Mouse (Mus musculus): ENCODE data around the gene 6430628N08Rik. TPM values are rescaled to one million over a fixed set of nuclear protein-coding genes. Genes with fewer than 3 reads are reported as not detected.
A peak's percentile ranks its signal among the peaks of the same experiment; 100 is the strongest.

The 6430628N08Rik gene
- not detected in 2 replicates for polyA plus RNA-seq (2014; fragmentation: Nextera tagmentation; extraction: Ambion mirVana)

DNA sequence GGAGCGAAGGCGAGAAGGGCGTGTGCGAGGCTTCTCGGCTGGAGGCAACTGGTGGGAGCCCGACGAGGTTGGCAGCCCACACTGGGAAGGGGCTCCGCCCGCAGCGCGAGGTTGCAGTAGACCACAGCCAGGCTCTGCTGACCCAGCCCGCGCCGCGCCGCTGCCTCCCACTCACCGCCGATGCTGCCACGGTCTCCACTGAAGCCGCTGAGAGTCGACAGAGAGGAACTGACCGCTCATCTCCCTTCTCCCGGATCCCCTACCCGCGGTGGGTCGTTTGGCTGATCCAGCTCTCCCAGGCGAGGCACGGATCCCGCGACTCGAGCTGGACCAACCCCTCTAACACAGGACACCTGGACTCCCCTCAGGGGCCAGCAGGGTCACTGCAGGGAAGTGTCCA, at the start of gene 6430628N08Rik:
TSS of gene 6430628N08Rik (plus strand) at position 113 of the 400 bp plus-strand sequence.
- H3K27me3 ChIP-seq (ENCODE audit: control insufficient read depth, insufficient read depth, low read length): peaks cover 19% of the 10 kb centered on the region
- WGBS: under 1% methylated on average over 31 of the region's 31 CpGs
- H3K36me3 ChIP-seq (ENCODE audit: control insufficient read depth, insufficient read depth, low read length): no peaks in the 10 kb centered on the region
- no peaks in the 10 kb centered on the region for H3K9me3 ChIP-seq (ENCODE audit: control insufficient read depth, low read length)
- peak within 1 kb of the TSS; percentile 33 for H3K4me3 ChIP-seq (ENCODE audit: low read length)
- peaks cover 9% of the 10 kb centered on the region; the same call in 1 of the 2 replicates for H3K4me1 ChIP-seq (ENCODE audit: control insufficient read depth, insufficient read depth, low read length)
- no peak within 1 kb of the TSS; the same call in 1 of the 2 replicates for H3K9ac ChIP-seq (ENCODE audit: low read depth, low read length)
- H3K4me2 ChIP-seq (replicated peaks; ENCODE audit: low read depth, low read length): peak within 1 kb of the TSS; percentile 58
- H3K27ac ChIP-seq (ENCODE audit: low read depth, low read length): no peak within 1 kb of the TSS
- peak; percentile 72 for ATAC-seq (ENCODE audit: low FRiP score, low TSS enrichment)

DNA sequence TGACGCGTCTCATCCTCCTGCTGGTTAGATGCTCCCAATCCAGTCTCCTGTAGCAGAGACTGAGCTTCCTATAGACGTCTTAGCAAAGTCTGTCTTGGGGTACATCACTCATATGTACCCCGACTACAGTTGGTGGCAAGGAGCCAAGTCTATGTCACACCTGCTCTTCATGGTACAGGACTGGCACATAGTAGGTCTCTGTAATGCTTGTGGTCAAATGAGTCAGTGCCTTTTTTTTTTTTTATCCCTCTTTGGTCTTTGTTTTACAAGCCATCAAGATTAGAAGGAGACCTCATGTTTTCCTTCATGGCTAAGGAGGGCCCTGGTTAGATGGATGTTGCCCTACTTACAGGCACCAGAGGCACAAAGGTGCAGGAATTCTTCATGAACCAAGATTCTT, 49.6 kb upstream of the 6430628N08Rik start:
- Histone ChIP-seq H3K36me3 (ENCODE audit: control insufficient read depth, insufficient read depth, low read length) (no peaks in the 10 kb centered on the region), H3K9ac (ENCODE audit: low read depth, low read length) (no peak overlapping the region), H3K4me1 (ENCODE audit: control insufficient read depth, insufficient read depth, low read length) (peaks cover 8% of the 10 kb centered on the region), H3K4me2 (replicated peaks; ENCODE audit: low read depth, low read length) (no peak overlapping the region), H3K9me3 (ENCODE audit: control insufficient read depth, low read length) (no peaks in the 10 kb centered on the region), H3K27ac (ENCODE audit: low read depth, low read length) (no peak overlapping the region), H3K27me3 (ENCODE audit: control insufficient read depth, insufficient read depth, low read length) (no peaks in the 10 kb centered on the region), H3K4me3 (ENCODE audit: low read length) (no peak overlapping the region)
- ATAC-seq (ENCODE audit: low FRiP score, low TSS enrichment): no peak
- WGBS: 94% methylated on average over 4 of the region's 4 CpGs

DNA sequence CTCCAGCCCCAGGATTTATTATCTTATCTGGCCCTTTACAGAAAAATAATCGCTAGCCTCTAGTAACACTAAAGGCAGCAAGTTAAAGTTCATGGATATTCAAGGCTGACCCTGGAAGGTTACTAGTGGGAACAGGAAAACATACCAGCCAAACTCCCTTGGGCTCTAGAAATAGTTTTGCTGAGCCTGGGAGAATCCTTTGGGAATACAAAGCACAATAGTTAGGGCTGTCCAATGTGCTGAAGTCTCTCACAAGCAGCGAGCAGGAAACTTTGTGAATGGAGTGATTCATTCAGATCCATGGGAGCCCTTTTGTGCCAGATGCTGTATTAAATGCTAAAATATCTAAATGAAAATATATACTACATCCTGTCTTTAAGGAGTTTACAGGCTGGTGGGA, 43.8 kb upstream of the 6430628N08Rik start:
- Histone ChIP-seq H3K9me3 (ENCODE audit: control insufficient read depth, low read length) (no peaks in the 10 kb centered on the region), H3K27ac (ENCODE audit: low read depth, low read length) (no peak overlapping the region), H3K4me3 (ENCODE audit: low read length) (no peak overlapping the region), H3K9ac (ENCODE audit: low read depth, low read length) (no peak overlapping the region), H3K4me2 (replicated peaks; ENCODE audit: low read depth, low read length) (no peak overlapping the region), H3K36me3 (ENCODE audit: control insufficient read depth, insufficient read depth, low read length) (peaks cover 10% of the 10 kb centered on the region; the same call in 1 of the 2 replicates), H3K27me3 (ENCODE audit: control insufficient read depth, insufficient read depth, low read length) (no peaks in the 10 kb centered on the region), H3K4me1 (ENCODE audit: control insufficient read depth, insufficient read depth, low read length) (no peaks in the 10 kb centered on the region)
- WGBS: 61% methylated on average over 2 of the region's 2 CpGs
- no peak for ATAC-seq (ENCODE audit: low FRiP score, low TSS enrichment)

DNA sequence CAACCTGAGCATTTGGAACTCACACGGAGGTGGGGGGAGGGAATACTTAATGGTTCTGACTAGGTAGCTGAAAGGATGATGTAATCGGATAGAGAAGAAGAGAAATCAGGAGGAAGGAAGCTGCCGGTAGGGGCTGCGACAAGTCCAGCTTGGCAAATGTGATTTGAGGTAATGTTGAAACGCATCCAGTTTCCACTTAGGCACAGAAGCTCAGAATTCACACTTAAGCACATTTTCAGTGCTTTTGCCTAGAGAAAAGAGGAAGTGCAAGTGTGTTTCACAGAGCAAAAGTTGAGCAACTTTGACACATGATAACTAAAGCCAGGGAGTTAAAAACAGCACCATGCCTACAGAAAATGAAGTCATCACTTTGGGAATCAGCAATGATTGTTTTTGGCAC, 43.1 kb upstream of the 6430628N08Rik start:
- Histone ChIP-seq H3K4me2 (replicated peaks; ENCODE audit: low read depth, low read length) (no peak overlapping the region), H3K4me1 (ENCODE audit: control insufficient read depth, insufficient read depth, low read length) (no peaks in the 10 kb centered on the region), H3K27me3 (ENCODE audit: control insufficient read depth, insufficient read depth, low read length) (no peaks in the 10 kb centered on the region), H3K4me3 (ENCODE audit: low read length) (no peak overlapping the region), H3K27ac (ENCODE audit: low read depth, low read length) (no peak overlapping the region), H3K9ac (ENCODE audit: low read depth, low read length) (no peak overlapping the region), H3K9me3 (ENCODE audit: control insufficient read depth, low read length) (no peaks in the 10 kb centered on the region), H3K36me3 (ENCODE audit: control insufficient read depth, insufficient read depth, low read length) (peaks cover 10% of the 10 kb centered on the region; the same call in 1 of the 2 replicates)
- ATAC-seq (ENCODE audit: low FRiP score, low TSS enrichment): no peak
- WGBS: 69% methylated on average over 5 of the region's 5 CpGs

DNA sequence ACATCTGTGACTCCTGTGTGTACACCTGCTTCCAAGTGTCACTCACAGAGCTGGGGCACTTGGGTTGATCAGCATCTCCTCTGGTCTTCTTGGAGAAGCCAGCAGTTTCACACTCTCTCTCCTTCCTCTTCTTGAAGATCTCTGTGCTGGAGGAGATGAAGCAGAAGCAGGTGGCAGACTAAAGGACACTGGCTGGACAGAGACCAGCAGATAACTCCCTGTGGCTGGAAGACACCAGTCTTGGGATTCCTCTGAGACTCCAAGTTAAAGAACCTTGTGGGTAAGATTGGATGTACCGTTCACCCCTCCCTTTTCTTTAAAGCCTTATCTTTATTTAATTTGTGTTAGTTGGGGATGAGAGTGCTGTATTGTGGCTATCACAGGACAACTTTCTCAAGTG, 42.4 kb upstream of the 6430628N08Rik start:
- H3K4me3 ChIP-seq (ENCODE audit: low read length): no peak overlapping the region
- H3K4me2 ChIP-seq (replicated peaks; ENCODE audit: low read depth, low read length): no peak overlapping the region
- no peak for ATAC-seq (ENCODE audit: low FRiP score, low TSS enrichment)
- no peaks in the 10 kb centered on the region for H3K9me3 ChIP-seq (ENCODE audit: control insufficient read depth, low read length)
- no peak overlapping the region for H3K9ac ChIP-seq (ENCODE audit: low read depth, low read length)
- H3K27ac ChIP-seq (ENCODE audit: low read depth, low read length): no peak overlapping the region
- peaks cover 10% of the 10 kb centered on the region; the same call in 1 of the 2 replicates for H3K36me3 ChIP-seq (ENCODE audit: control insufficient read depth, insufficient read depth, low read length)
- 100% methylated on average over 1 of the region's 1 CpGs for WGBS
- no peaks in the 10 kb centered on the region for H3K27me3 ChIP-seq (ENCODE audit: control insufficient read depth, insufficient read depth, low read length)
- no peaks in the 10 kb centered on the region for H3K4me1 ChIP-seq (ENCODE audit: control insufficient read depth, insufficient read depth, low read length)

DNA sequence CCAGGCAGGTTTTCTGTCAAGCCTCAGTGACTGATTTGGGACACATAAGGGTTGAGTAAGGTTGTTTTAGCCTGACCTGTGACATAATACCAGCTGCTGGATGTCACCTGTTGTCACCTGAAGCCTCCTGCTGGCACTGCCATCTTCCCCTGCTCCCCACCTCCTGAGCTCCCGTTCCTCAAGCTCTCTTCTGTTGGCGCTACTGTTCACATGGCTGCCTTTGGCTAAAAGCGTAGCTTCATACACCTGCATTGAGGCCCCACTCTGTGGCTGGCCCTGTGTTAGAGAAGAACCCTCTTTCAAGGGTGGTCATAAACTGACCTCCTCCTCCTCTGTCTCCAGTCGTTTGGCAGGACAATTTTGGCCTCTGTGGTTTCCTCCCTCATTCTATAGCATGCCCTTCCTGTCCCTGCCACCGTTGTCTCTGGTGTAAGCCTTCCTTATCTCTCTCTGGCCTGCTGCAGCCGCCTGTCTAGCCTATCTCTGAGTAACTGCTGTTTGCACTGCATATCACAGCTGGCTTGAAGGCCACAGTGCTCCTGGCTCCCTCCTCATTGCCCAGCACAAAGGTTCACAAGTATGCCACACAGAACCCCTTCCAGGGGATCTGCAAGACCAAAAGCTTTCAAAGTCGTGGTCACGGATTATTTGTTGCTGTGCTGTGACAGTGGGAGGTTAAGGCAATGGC, 41.3 kb upstream of the 6430628N08Rik start:
- H3K27me3 ChIP-seq (ENCODE audit: control insufficient read depth, insufficient read depth, low read length): no peaks in the 10 kb centered on the region
- no peak overlapping the region for H3K9ac ChIP-seq (ENCODE audit: low read depth, low read length)
- H3K9me3 ChIP-seq (ENCODE audit: control insufficient read depth, low read length): no peaks in the 10 kb centered on the region
- WGBS: 59% methylated on average over 8 of the region's 8 CpGs
- no peak overlapping the region for H3K4me2 ChIP-seq (replicated peaks; ENCODE audit: low read depth, low read length)
- peaks cover 10% of the 10 kb centered on the region; the same call in 1 of the 2 replicates for H3K36me3 ChIP-seq (ENCODE audit: control insufficient read depth, insufficient read depth, low read length)
- no peaks in the 10 kb centered on the region for H3K4me1 ChIP-seq (ENCODE audit: control insufficient read depth, insufficient read depth, low read length)
- no peak overlapping the region for H3K4me3 ChIP-seq (ENCODE audit: low read length)
- no peak overlapping the region for H3K27ac ChIP-seq (ENCODE audit: low read depth, low read length)
- ATAC-seq (ENCODE audit: low FRiP score, low TSS enrichment): no peak

DNA sequence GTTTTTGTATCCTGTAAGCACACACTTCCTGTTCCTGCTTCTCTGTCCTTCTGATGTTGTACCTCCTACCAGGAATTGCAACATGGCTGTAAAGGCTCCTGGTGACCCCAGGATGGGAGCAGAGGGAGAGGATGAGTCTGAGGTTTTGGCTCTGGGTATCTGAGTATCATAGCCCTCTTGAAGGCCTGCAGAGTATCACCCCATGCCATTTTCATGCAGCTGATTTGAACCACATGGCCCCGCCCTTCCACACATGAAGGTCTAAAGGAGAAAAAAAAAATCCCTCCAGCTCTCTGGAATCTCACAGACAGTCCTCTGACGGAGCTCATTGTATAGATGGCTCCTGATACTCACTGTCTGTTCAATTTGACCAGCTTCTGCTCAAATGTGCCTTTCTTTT, 40.4 kb upstream of the 6430628N08Rik start:
- no peaks in the 10 kb centered on the region for H3K27me3 ChIP-seq (ENCODE audit: control insufficient read depth, insufficient read depth, low read length)
- no peak for ATAC-seq (ENCODE audit: low FRiP score, low TSS enrichment)

DNA sequence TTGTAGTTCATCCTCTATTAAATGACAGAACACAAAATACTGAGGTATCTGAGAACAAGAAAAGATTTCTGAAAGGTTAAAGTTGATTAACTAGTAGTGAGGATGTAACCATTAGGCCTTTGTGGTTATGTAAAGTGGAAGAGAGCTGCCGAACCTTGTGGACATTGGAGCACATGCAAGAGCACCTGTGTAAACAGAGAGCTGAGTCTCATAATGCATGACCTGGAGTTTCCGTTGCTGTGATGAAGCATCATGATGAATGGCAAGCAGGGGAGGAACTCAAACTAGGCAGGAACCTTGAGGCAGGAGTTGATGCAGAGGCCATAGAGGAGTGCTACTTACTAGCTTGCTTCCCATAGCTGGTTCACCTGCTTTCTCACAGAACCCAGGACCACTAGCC, 39.8 kb upstream of the 6430628N08Rik start:
- Histone ChIP-seq H3K4me2 (replicated peaks; ENCODE audit: low read depth, low read length) (no peak overlapping the region), H3K4me1 (ENCODE audit: control insufficient read depth, insufficient read depth, low read length) (no peaks in the 10 kb centered on the region), H3K4me3 (ENCODE audit: low read length) (no peak overlapping the region), H3K27me3 (ENCODE audit: control insufficient read depth, insufficient read depth, low read length) (no peaks in the 10 kb centered on the region), H3K27ac (ENCODE audit: low read depth, low read length) (no peak overlapping the region), H3K9me3 (ENCODE audit: control insufficient read depth, low read length) (no peaks in the 10 kb centered on the region), H3K36me3 (ENCODE audit: control insufficient read depth, insufficient read depth, low read length) (peaks cover 10% of the 10 kb centered on the region; the same call in 1 of the 2 replicates), H3K9ac (ENCODE audit: low read depth, low read length) (no peak overlapping the region)
- no peak for ATAC-seq (ENCODE audit: low FRiP score, low TSS enrichment)
- WGBS: 23% methylated on average over 2 of the region's 2 CpGs

More for the DNA sequence above, 40.4 kb upstream of the 6430628N08Rik start:
- WGBS: 88% methylated on average over 2 of the region's 2 CpGs
- Histone ChIP-seq H3K27ac (ENCODE audit: low read depth, low read length) (no peak overlapping the region), H3K36me3 (ENCODE audit: control insufficient read depth, insufficient read depth, low read length) (peaks cover 10% of the 10 kb centered on the region; the same call in 1 of the 2 replicates), H3K4me2 (replicated peaks; ENCODE audit: low read depth, low read length) (no peak overlapping the region), H3K9ac (ENCODE audit: low read depth, low read length) (no peak overlapping the region), H3K4me1 (ENCODE audit: control insufficient read depth, insufficient read depth, low read length) (no peaks in the 10 kb centered on the region), H3K4me3 (ENCODE audit: low read length) (no peak overlapping the region), H3K9me3 (ENCODE audit: control insufficient read depth, low read length) (no peaks in the 10 kb centered on the region)

DNA sequence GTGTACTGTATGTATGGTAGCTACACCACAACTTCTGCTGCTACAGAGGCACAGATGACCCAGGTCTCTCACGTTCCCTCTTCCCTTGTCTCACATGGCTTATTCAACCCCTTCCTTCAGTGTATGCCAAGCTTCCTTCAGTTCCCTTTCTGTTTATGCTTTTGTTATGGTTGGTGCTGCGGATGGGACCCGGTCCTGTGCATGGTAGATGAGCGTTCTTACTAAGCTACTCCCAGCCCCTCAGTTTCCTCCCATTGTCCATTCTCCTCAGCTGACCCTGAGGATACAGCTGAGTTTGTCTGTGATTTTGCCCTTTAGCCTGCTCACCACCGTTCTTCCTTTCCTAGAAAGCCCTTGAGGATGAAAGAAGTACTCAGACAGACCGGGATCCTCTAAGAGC, 38.9 kb upstream of the 6430628N08Rik start:
- no peak overlapping the region for H3K4me3 ChIP-seq (ENCODE audit: low read length)
- no peaks in the 10 kb centered on the region for H3K4me1 ChIP-seq (ENCODE audit: control insufficient read depth, insufficient read depth, low read length)
- no peak overlapping the region for H3K27ac ChIP-seq (ENCODE audit: low read depth, low read length)
- WGBS: 92% methylated on average over 6 of the region's 6 CpGs
- H3K27me3 ChIP-seq (ENCODE audit: control insufficient read depth, insufficient read depth, low read length): no peaks in the 10 kb centered on the region
- ATAC-seq (ENCODE audit: low FRiP score, low TSS enrichment): no peak
- no peak overlapping the region for H3K4me2 ChIP-seq (replicated peaks; ENCODE audit: low read depth, low read length)
- H3K36me3 ChIP-seq (ENCODE audit: control insufficient read depth, insufficient read depth, low read length): peaks cover 10% of the 10 kb centered on the region; the same call in 1 of the 2 replicates
- no peaks in the 10 kb centered on the region for H3K9me3 ChIP-seq (ENCODE audit: control insufficient read depth, low read length)
- no peak overlapping the region for H3K9ac ChIP-seq (ENCODE audit: low read depth, low read length)
